Mouse (Mus musculus) myocyte (in vitro differentiated cells): ENCODE results near the gene Rxylt1.
A peak's percentile ranks its signal among the peaks of the same experiment; 100 is the strongest.

ENCODE experiments used
- CEBPB ChIP-seq: IDR thresholded peaks from 2 replicates; pipeline ENCODE4 v1.6.1; 2011; ENCODE audit warnings: mild to moderate bottlenecking, moderate library complexity; ENCODE audit not compliant: poor library complexity, insufficient read depth, severe bottlenecking
- E2F4 ChIP-seq: IDR thresholded peaks from one replicate; pipeline ENCODE4 v1.6.1; 2011; ENCODE audit warnings: mild to moderate bottlenecking, control low read depth, moderate library complexity; ENCODE audit not compliant: insufficient read depth
- MAX ChIP-seq: IDR thresholded peaks from one replicate; pipeline ENCODE4 v1.6.1; 2011; ENCODE audit warnings: low read depth, mild to moderate bottlenecking, control low read depth
- MYOD1 ChIP-seq, 3 experiments: IDR thresholded peaks; one replicate each; pipeline ENCODE4 v1.6.1; 2011; ENCODE audit warnings: control low read depth in 2 of 3, low read depth in 2 of 3, mild to moderate bottlenecking in 2 of 3, moderate library complexity in 1 of 3; ENCODE audit not compliant: insufficient read length in 2 of 3, control insufficient read depth in 1 of 3
- MYOG ChIP-seq, 3 experiments: IDR thresholded peaks; one replicate each; pipeline ENCODE4 v1.6.1; 2011; ENCODE audit warnings: control low read depth in 2 of 3, low read depth in 2 of 3, mild to moderate bottlenecking in 2 of 3; ENCODE audit not compliant: insufficient read length in 2 of 3, control insufficient read depth in 1 of 3, insufficient read depth in 1 of 3
- POLR2A ChIP-seq: IDR thresholded peaks from one replicate; pipeline ENCODE4 v1.6.1; 2011; ENCODE audit warnings: low read depth, mild to moderate bottlenecking, control low read depth, moderate library complexity; ENCODE audit not compliant: insufficient read length
- POLR2AphosphoS2 ChIP-seq: IDR thresholded peaks from one replicate; pipeline ENCODE4 v1.6.1; 2011; ENCODE audit warnings: low read depth, control low read depth; ENCODE audit not compliant: insufficient read length
- REST ChIP-seq: IDR thresholded peaks from one replicate; pipeline ENCODE4 v1.6.1; 2011; ENCODE audit warnings: mild to moderate bottlenecking, control low read depth, moderate library complexity; ENCODE audit not compliant: insufficient read depth, insufficient read length
- TCF12 ChIP-seq: IDR thresholded peaks from one replicate; pipeline ENCODE4 v1.6.1; 2011; ENCODE audit warnings: mild to moderate bottlenecking, control low read depth; ENCODE audit not compliant: poor library complexity, insufficient read depth, severe bottlenecking
- TCF3 ChIP-seq: IDR thresholded peaks from one replicate; pipeline ENCODE4 v1.6.1; 2011; ENCODE audit warnings: low read depth, control low read depth; ENCODE audit not compliant: insufficient read length
- USF1 ChIP-seq: IDR thresholded peaks from one replicate; pipeline ENCODE4 v1.6.1; 2011; ENCODE audit warnings: low read depth, mild to moderate bottlenecking, control low read depth, moderate library complexity

DNA sequence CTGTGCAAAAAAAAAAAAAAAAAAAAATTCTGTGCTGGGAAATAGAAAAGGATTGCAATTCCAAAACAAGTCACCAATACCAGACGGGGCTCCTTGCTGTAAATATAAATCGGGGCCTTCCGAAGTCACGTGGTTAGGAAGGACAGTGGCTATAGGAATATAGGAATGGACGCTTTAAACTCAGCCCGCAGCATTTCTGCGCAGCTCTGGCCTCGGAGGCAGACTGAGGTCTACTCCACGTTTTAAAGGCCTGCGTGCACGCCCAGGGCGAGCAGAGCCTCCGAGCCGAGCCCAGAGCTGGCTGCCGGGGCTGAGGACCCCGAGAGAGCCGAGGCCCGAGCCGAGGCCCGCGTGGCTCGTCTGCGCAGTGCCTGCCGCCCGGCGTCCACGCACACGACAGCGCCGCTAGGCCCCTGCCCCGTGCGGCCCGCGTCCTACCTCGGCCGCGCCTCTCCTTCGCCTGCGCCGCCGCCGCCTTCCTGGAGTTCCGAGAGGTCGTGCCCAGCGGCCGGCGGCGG, 650 bp downstream of the Rxylt1 start:
- TF ChIP-seq TCF12 = no peak
- TF ChIP-seq E2F4 = no peak
- TF ChIP-seq MYOD1 (IDR thresholded peaks at IDR 0.05; ENCODE audit: control insufficient read depth in 1 of 3, insufficient read length in 2 of 3, low read depth in 2 of 3) = no peak
- TF ChIP-seq POLR2A = no peak
- no peak for TF ChIP-seq MAX
- no peak for TF ChIP-seq CEBPB
- peak; percentile 76 for TF ChIP-seq USF1
- TF ChIP-seq TCF3 = no peak
- TF ChIP-seq POLR2AphosphoS2 = no peak
- TF ChIP-seq MYOG (IDR thresholded peaks at IDR 0.05; ENCODE audit: control insufficient read depth in 1 of 3, insufficient read depth in 1 of 3, insufficient read length in 2 of 3, low read depth in 2 of 3) = no peak
- TF ChIP-seq REST = no peak
